Mouse (Mus musculus) hindlimb bud, embryonic 11.5 days (tissue): ENCODE measurements at regions not wholly inside any gene's neighbourhood (a gene's known extent, or its start where the extent isn't known, plus 50 kb on each side); places are given as distances from the start of the nearest gene placed in this dataset.

Experiments
- DNase-seq: peaks from one replicate; pipeline ENCODE4 v3.0.0-alpha.2; 2012; ENCODE audit warnings: low read depth, low spot score; ENCODE audit errors: extremely low spot score

DNA sequence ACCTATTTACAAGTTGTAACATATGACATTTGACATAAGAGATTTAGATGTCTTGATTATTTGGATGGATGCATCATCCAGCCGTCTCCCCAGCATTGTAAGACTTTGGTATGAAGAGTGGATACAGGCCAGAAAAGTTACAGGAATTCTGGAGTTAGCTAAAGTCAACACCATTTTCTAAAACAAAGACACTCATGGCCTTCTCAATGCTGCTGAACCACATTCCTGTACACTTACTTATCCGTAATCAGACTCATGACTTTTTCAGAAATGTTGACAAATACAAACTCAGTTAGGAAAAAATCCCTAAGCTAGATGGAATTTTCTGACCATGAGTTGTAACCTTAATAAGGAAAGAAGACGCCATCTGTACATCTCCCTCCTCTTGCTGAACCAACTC is 111.5 kb upstream of the Bdnf start:
- no peak for DNase-seq

DNA sequence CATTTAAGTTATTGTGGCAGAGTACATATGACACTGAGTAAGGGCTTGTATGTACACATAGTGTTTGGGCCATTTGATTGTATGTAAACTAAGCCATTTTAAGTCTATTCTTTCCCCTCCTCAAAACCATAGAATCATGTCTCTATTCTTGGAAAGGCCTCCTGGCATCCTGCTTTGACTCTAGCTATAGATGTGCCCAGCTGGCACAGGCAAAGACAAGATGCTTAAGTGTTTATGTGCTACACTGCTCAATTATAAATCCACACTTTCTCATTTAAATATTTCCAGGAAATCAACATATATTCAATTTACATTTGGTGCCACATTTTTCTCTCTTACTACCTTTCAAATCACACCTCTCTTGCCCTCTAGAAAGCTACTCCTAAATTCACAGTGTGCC is 97.6 kb upstream of the Bdnf start:
- no peak for DNase-seq

DNA sequence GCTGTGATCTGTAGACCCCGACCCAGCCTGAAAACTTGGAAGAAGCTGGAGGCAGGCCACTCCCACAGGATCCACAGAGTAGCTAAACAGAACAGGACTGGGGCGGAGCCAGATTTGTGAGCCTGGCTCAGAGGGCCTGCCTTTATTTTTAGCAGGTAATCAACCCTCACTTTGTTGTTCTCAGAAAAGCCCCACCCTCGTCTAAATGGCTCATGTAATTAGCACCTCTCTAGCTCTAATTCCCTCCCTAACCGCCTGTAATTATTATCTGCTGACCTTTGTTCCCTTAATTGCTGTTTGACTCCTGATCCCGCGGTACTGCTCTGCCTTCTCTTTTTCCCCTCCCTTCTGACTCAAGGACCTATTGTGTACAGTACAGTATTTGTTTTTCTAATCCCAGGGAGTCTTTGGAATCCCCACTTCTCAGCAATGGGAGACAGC is 95.6 kb upstream of the Bdnf start:
- no peak for DNase-seq

DNA sequence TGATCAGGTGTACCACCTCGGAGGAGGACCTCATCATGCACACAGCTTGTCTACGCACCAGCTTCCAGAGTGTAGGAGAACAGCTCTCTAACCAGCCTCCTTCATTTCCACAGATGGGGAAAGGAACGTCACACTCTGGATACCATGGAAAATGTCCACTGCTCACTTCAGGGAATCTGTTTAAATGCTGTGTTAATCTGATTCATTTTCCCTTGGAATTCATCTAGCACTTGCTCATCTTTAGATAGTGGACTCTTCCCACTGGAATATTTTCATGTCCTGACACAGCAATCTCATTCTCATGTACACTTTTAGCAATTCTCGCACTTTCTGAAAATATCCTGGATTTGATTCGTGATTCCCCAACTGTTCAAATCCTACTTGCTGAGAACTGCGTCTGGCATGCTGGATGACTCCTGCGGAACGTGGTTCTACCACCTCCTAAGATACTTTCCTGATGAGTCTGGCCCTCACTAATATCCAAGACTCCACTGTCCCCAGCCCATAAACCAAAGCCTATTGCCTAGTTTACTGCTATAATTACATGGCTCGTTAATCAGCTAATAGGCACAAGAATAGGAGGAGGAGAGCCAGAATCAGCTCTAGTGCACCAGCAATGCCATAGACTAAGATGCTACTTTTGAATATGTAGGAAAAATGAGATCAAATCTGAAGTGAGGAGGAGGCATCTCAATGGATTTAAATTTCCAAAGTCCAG is 56.0 kb upstream of the Bdnf start:
- DNase-seq, result no peak

DNA sequence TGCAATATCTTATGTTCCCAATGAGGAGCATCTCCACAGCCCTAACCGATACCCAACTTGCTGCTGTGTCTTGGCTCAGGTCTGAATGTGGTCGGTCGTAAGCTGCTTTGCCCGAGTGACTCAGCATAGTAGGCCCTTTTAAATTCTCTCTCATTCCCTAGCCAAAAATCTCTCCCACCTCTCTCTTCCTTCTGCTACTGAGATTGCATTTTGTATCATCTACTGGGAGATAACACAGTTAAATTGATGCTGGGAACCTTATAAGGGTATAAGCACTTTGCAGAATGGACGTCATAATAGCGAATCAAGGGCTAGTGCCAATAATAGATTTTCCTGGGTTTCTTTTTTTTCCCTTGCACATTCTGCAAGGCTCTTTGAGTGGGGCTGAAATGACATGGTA is 54.8 kb upstream of the Bdnf start:
- no peak for DNase-seq

DNA sequence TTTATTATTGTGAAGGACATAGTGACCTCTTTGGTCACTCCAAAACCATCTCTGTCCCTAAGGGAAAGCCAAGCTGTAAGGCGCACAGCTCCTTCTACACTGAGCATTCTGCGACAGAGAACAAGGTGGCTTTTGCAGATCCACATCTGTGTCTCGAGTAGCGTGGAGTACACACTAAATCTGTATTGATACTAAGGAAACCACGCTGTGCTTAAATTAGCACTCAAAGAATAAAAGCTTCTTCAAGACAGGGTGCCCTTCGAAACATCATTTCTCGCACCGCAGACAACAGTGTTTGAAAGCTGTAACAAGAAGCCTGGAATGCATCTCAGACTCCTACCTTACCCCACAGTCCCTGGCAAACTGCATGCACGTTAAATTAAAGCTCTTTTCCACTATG is 52.9 kb upstream of the Bdnf start:
- no peak for DNase-seq
